Mouse (Mus musculus) adrenal gland, adult 10 weeks (tissue): ENCODE measurements around the gene Exoc3l2. TPM values are rescaled to one million over a fixed set of nuclear protein-coding genes. Genes with fewer than 3 reads are reported as not detected.

Source experiments
- polyA plus RNA-seq: library from polyadenylated mRNA; stranded (reverse); fragments of 350-450 nt; fragmentation: Illumina TruSeq; extraction: RNeasy Lipid Tissue Mini Kit (QIAGEN cat#74804); gene quantifications from one replicate; pipeline ENCODE4 v1.2.3, GENCODE M21; 2014; ENCODE audit warnings: low read depth, low replicate concordance

Exoc3l2 gene
- polyA plus RNA-seq: 1.2 TPM

GRCm38 (mm10) chr7:19462884-19463381, at the start of gene Exoc3l2:
Exoc3l2 (plus strand) TSS chr7:19463331.

GRCm38 (mm10) chr7:19458591-19459111, 4.5 kb upstream of the Exoc3l2 start, which contains the start of gene Mark4:
Mark4 (minus strand) TSS chr7:19458821.

GRCm38 (mm10) chr7:19508150-19508923, 45.2 kb downstream of the Exoc3l2 start, which contains the start of the genes Bloc1s3 and Trappc6a:
Bloc1s3 (minus strand) TSS chr7:19508367.
Trappc6a (plus strand) TSS chr7:19508395.

GRCm38 (mm10) chr7:19517652-19518365, 54.7 kb downstream of the Exoc3l2 start, which contains the start of gene Nkpd1:
Nkpd1 (plus strand) TSS chr7:19517838.

Other genes starting within 250 kb of the Exoc3l2 start
- 13.0 TPM for gene Opa3, start 235.0 kb upstream of the Exoc3l2 start, polyA plus RNA-seq
- gene Vasp, start 191.5 kb upstream of the Exoc3l2 start, polyA plus RNA-seq: 17.5 TPM
- not detected for gene Ppm1n, start 183.3 kb upstream of the Exoc3l2 start, polyA plus RNA-seq
- gene Rtn2, start 180.7 kb upstream of the Exoc3l2 start, polyA plus RNA-seq: 1.9 TPM
- gene Fosb, start 153.3 kb upstream of the Exoc3l2 start, polyA plus RNA-seq: 1.3 TPM
- not detected for gene Ercc1, start 118.6 kb upstream of the Exoc3l2 start, polyA plus RNA-seq
- gene Cd3eap, start 103.8 kb upstream of the Exoc3l2 start, polyA plus RNA-seq: 1.8 TPM
- not detected for gene Ppp1r13l, start 103.6 kb upstream of the Exoc3l2 start, polyA plus RNA-seq
- gene Ercc2, start 81.3 kb upstream of the Exoc3l2 start, polyA plus RNA-seq: 0.41 TPM
- not detected for gene Klc3, start 59.2 kb upstream of the Exoc3l2 start, polyA plus RNA-seq
- 0.70 TPM for gene Ckm, start 58.6 kb upstream of the Exoc3l2 start, polyA plus RNA-seq
- 2.2 TPM for gene Mark4, start 4.5 kb upstream of the Exoc3l2 start, polyA plus RNA-seq
- 9.3 TPM for gene Bloc1s3, start 45.0 kb downstream of the Exoc3l2 start, polyA plus RNA-seq
- gene Trappc6a, start 45.1 kb downstream of the Exoc3l2 start, polyA plus RNA-seq: not detected
- not detected for gene Nkpd1, start 54.5 kb downstream of the Exoc3l2 start, polyA plus RNA-seq
- 0.47 TPM for gene Ppp1r37, start 99.7 kb downstream of the Exoc3l2 start, polyA plus RNA-seq
- not detected for gene Zfp296, start 114.0 kb downstream of the Exoc3l2 start, polyA plus RNA-seq
- gene Gemin7, start 114.3 kb downstream of the Exoc3l2 start, polyA plus RNA-seq: 17.8 TPM
- 1.2 TPM for gene Clasrp, start 141.2 kb downstream of the Exoc3l2 start, polyA plus RNA-seq
- 0.87 TPM for gene Relb, start 166.1 kb downstream of the Exoc3l2 start, polyA plus RNA-seq
- 30.7 TPM for gene Clptm1, start 201.7 kb downstream of the Exoc3l2 start, polyA plus RNA-seq
- gene Apoc2, start 214.6 kb downstream of the Exoc3l2 start, polyA plus RNA-seq: not detected
- gene Gm44805, start 218.1 kb downstream of the Exoc3l2 start, polyA plus RNA-seq: not detected
- 2.9 TPM for gene Apoc4, start 218.1 kb downstream of the Exoc3l2 start, polyA plus RNA-seq
- gene Apoc1, start 229.3 kb downstream of the Exoc3l2 start, polyA plus RNA-seq: 25.6 TPM
- gene Apoe, start 235.9 kb downstream of the Exoc3l2 start, polyA plus RNA-seq: 11.9 TPM